Mouse (Mus musculus) megakaryocyte, adult 5-6 weeks (primary cell): Measurements from ENCODE around the gene Irf9. TPM values are rescaled to one million over a fixed set of nuclear protein-coding genes. Genes with fewer than 3 reads are reported as not detected.
A peak's percentile ranks its signal among the peaks of the same experiment; 100 is the strongest.

Source experiments
- ATAC-seq: 2 replicates; pipeline ENCODE4 v1.8.0; 2016; ENCODE audit warnings: mild to moderate bottlenecking, inconsistent platforms; ENCODE audit not compliant: poor library complexity, severe bottlenecking
- total RNA-seq, 2 experiments: library from RNA; stranded (forward) in 1 of 2; stranded (reverse) in 1 of 2; fragments of 153-499, 151-499 nt in 1 of 2; fragments of 221-1000, 200-1000 nt in 1 of 2; gene quantifications; 2 replicates each; pipeline versions ENCODE4 v1.2.3 to v1.2.4; 2015 to 2017

Gene Irf9
- total RNA-seq, 2 experiments from 2014 or later, result 69.7 to 92.0 TPM

- no peak for ATAC-seq
These were observed 23.6 kb upstream of the Irf9 start for GRCm38 (mm10) chr14:55579511-55580496.

GRCm38 (mm10) chr14:55580731-55581130 is 22.6 kb upstream of the Irf9 start:
- ATAC-seq, result no peak

- ATAC-seq, result no peak
These were observed 21.2 kb upstream of the Irf9 start for GRCm38 (mm10) chr14:55581981-55582681.

GRCm38 (mm10) chr14:55584303-55584701 is 19.1 kb upstream of the Irf9 start:
- no peak for ATAC-seq

GRCm38 (mm10) chr14:55584702-55585565 is 18.4 kb upstream of the Irf9 start, which contains the start of gene Emc9:
TSS of gene Emc9 (minus strand) at chr14:55585302.
- ATAC-seq, result peak; percentile 83

- ATAC-seq, result 0 out of 2 replicates have a peak, but pooled peaks have one; percentile 9
These were observed 17.8 kb upstream of the Irf9 start for GRCm38 (mm10) chr14:55585566-55585960.

GRCm38 (mm10) chr14:55586149-55586548 is 17.2 kb upstream of the Irf9 start:
- no peak for ATAC-seq

- no peak for ATAC-seq
These were observed 14.1 kb upstream of the Irf9 start for GRCm38 (mm10) chr14:55589271-55589670.

GRCm38 (mm10) chr14:55589771-55590448 is 13.5 kb upstream of the Irf9 start:
- ATAC-seq, result no peak

GRCm38 (mm10) chr14:55590748-55591330 is 12.5 kb upstream of the Irf9 start, which contains the start of gene Psme2:
TSS of gene Psme2 (minus strand) at chr14:55591113.
- peak; percentile 77 for ATAC-seq

GRCm38 (mm10) chr14:55591331-55591891 is 12.0 kb upstream of the Irf9 start, which contains the start of gene Rnf31:
TSS of gene Rnf31 (plus strand) at chr14:55591708.
- peak; percentile 81 for ATAC-seq

- no peak for ATAC-seq
These were observed 11.1 kb upstream of the Irf9 start for GRCm38 (mm10) chr14:55592226-55592625.

- ATAC-seq, result no peak
These were observed 7.2 kb upstream of the Irf9 start for GRCm38 (mm10) chr14:55596036-55596690.

- ATAC-seq, result no peak
These were observed 4.6 kb upstream of the Irf9 start for GRCm38 (mm10) chr14:55598521-55599390.

- ATAC-seq, result peak; percentile 93
These were observed 534 bp downstream of the Irf9 start for GRCm38 (mm10) chr14:55603633-55604576.

GRCm38 (mm10) chr14:55604823-55605222 is 1.5 kb downstream of the Irf9 start:
- no peak for ATAC-seq
